Mouse (Mus musculus) kidney, adult 18-20 months (tissue): ENCODE measurements around the gene Gm10139.
"Not testable (repeated sequence)": the region's sequence is repeated elsewhere in the genome, so short reads cannot be mapped to it uniquely, and the experiment has no call there.

Source experiments
- DNase-seq: peaks from one replicate; pipeline ENCODE4 v3.0.0; 2021

The Gm10139 gene

DNA sequence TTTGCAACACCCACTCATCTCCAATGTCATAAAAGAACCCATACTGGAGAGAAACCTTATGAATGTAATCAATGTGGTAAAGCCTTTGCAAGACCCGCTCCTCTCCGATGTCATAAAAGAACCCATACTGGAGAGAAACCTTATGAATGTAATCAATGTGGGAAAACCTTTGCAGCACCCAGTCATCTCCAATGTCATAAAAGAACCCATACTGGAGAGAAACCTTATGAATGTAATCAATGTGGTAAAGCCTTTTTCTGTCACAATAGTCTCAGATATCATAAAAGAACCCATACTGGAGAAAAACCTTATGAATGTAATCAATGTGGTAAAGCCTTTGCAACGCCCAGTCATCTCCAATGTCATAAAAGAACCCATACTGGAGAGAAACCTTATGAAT, at the start of gene Gm10139:
TSS of gene Gm10139 (plus strand) at position 301 of the 400 bp plus-strand sequence.
- not testable (repeated sequence) for DNase-seq

DNA sequence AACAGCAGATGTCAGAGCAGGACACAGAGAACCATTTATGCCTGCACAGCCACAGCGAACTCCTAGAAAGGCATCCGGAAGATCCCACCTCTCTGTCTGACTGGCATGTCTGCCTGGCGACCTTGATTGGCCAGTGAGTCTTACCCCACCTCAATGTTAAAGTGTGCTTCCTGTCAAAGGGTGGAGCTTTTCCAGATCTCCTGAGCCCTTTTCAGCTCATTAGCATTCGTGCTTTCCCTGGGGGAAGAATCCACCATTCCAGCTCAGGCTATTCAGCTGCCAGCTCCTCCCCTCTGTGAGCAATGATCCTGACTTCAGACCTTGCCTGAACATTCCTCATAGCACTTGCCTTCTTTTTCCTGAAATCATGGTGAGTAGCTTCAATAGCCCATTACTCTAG, 45.2 kb downstream of the Gm10139 start:
- not testable (repeated sequence) for DNase-seq
